Mouse (Mus musculus): ENCODE results near the gene Col4a1.

The Col4a1 gene

DNA sequence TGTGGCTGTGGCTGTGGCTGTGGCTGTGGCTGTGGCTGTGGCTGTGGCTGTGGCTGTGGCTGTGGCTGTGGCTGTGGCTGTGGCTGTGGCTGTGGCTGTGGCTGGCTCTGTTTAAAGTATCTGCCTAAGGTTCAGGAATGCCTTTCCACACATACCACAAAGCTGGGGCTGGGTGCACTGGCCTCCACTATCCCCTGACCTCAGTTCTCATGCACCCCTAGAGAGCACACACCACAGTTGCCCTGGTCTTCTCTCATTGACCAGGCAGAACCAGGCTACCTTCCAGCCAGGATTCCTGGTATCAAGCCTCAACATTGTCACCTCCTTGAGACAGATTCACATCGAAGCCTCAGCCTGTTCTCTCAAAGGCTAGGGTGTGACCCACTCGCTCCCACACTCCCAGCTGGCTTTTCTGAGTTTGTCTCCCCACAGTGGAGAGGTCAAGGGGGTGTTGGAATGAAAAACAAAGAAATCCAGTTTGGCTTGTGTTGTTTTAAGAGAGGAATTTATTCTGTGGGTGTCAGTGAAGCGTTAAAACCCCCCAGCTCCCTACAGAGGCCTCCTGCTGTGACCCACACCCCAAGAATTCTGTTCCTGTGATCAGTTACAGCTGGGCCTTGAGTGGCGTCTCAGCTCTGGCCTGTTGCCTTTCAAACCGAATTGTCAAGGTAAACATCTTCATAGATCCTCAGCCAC is 15.2 kb upstream of the Col4a1 start:
- DNase-seq (ENCODE audit: low spot score) = no peak

DNA sequence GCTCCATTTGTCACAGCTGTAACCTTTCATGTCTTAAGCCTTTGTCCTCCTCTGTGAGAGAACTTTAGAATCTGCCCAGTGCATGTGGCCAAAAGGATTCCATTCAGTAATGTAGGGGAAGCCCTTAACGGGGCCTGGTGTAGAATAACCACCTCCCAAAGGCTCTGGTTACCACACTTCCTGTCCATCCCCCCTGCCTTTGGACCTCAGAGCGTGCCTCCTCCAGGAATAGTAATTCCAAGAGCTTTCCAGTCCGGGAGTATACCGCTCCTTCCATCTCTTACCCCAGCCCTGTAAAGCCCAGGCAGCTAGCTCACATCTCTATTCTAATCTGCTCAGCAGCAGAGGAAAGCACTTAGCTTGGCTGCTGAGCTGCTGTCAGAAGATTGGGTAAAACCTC is 14.7 kb upstream of the Col4a1 start:
- DNase-seq (ENCODE audit: low spot score) = no peak

DNA sequence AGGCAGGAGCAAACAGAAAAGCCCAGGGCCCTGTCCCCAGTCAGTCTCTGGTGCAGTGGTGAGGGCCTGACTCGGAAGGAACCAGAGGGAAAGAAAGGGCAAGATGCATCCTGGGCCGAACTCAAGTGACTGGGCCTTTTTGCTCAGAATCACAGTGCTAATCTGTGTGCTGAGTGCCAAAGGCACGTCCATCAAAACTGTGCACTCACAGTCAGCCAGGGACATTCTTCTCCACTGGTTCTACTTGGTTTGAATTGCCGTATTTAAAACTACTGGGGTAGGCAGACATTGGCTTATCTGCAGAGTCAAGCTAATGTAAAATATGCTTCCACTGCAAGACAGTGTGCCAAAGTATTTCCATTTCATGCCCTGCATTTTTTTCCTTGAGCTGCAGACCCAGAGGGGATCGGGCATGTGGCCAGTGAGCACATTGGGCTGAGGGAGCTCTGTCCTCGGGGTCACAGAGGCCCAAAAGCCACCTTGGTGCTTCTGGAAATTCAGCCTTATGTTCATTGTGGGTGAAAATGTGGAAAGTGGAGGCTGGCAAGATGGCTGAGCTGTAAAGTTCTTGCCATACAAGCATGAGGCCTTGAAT is 12.3 kb upstream of the Col4a1 start:
- no peak for DNase-seq (ENCODE audit: low spot score)

DNA sequence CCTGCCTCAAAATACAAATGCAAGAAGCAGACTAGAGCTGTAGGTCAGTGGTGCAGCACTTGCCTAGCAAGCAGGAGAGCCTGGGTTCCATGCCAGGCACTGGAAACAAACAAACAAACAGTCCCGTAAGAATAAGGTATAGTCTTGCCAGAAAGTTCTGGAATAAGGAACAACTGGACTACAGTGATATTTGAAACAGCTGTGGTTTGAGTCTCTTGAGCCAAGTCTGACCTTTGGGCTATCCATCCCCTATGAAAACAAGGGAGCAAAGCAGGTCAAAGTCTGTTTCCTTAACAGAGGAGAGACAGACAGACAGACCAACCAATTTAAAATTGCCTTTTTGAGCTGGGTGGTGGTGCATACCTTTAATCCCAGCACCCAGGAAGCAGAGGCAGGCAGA is 11.1 kb upstream of the Col4a1 start:
- DNase-seq (ENCODE audit: low spot score) = no peak

DNA sequence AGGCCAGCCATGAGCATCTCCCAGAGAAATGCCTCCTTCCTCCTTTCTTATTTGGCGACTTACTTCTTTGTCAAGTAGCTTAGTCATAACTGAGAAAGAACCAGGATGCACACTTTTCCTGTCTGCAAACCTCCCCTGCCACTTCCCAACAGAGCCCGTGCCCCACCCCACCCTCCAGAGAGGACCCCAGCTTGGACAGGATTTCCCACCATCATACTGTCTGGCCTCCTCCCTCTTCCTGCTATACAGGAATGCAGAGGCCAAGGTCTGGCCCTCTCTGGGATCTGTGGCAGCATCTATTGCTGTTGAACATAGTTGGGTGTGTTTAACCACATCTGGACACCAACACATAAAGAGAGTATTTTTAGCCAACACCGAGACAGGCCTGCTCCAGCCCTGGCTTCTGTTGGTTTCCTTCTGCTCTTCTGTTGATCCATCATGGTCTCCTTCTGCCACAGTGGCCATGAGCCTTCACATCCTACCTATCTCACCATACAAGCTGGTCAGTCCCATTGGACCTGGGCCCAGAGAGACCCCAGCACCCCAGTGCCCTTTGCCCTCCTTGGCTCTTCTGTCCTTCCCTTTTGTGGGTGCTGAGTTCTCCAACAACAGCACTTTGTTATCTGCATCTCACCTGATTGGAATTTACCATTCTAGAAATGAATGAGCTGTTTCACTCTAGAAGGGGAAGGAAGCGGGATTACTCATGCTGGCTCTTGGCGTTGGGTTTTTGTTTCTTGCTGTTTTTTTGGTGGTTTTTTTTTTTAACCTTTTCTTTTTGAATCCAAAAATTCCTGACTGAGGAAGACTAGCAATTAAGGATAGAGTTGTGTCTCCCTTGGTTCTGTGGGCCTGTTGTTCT is 10.3 kb upstream of the Col4a1 start:
- DNase-seq (ENCODE audit: low spot score) = no peak

DNA sequence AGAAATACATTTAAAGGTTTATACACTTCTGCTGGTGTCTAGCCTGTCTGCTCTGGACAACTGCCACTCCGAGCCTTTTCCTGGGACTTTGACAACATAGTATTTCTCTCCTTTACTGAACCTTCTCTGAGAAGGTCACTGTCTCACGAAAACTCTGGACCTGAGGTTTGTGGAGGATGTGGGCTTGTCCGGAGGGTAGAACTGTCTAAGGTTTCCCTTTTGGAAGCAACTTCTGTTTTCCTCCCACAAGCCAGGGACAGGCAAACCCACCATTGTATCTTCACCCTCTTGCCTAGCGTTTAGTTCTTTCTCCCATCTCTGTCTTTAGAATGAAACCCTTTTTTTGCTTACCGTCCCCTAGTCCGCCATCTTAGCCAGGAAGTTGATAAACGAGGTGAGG is 9.2 kb upstream of the Col4a1 start:
- DNase-seq (ENCODE audit: low spot score) = no peak

DNA sequence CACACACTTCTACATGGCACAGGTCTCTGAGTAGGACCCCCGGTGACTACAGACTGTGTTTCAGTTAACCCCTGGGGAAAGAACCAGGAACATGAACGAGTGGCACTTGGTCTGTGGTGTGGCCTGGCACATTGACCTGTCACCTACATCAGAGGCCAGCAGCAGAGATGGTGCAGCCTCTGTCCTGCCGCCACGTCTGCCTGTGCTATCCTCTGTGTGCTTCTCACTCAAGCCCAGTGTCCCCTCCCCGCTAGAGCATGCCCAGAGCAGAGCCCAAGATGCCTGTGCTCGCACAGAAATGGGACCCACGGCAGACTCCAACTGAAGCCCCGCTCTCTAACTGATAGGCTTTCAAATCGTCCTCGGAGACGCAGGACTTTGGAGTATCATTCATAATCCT is 6.8 kb upstream of the Col4a1 start:
- DNase-seq (ENCODE audit: low spot score) = no peak

DNA sequence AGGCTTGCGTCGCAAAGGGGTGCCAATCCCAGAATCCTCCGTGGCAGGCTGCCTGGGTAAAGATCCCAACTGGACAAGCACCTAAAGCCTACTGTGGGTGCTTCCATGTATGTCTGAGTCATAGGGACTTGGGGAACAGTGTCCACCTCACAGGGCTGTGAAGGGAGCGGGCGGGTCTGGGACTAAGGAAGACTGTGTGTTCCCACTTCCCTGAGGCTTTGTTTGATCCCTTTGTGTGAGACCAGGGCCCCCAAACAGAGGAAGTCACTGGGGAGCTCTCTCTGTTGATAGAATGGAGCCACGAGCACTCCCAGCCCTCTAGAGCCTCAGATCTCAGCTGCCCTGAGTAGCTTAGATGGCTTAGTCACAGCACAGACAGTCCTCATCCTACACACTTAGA is 3.5 kb upstream of the Col4a1 start:
- DNase-seq (ENCODE audit: low spot score) = no peak

DNA sequence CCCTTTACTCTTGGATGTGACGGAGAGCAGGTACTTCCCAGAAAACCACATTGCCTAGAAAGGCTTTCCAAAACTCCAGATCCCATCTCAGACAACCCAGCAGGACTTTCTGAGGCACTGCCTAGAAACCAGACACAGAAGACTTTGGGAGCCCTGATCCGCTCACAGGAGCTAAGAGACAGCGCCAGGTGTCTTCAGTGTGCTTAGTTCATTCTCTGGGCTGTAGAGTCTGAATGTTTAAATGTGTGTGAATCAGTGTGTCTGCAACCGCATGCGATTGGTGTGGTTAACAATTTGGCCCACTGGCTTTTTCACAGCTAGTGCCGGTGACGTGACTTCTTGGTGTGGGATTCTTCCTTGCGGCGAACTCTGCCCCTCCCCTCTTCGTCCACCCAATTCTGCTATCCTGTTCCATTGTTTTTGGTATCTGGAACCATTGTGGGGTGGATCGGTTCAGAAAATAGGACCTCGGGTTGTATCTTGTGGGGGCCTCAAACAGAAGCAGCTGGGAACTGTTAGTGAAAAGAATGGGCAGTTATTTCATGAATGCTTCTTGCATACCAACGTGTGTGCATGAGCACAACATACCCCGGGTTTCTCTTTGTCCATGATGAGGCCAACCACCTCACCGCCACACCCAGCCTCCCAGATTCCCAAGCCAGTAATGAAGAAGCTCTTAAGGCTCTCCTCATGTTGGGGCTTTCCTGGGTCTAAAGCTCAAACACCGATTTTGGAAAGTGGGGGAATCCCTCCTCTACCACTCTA is 2.7 kb upstream of the Col4a1 start:
- DNase-seq (ENCODE audit: low spot score) = no peak

DNA sequence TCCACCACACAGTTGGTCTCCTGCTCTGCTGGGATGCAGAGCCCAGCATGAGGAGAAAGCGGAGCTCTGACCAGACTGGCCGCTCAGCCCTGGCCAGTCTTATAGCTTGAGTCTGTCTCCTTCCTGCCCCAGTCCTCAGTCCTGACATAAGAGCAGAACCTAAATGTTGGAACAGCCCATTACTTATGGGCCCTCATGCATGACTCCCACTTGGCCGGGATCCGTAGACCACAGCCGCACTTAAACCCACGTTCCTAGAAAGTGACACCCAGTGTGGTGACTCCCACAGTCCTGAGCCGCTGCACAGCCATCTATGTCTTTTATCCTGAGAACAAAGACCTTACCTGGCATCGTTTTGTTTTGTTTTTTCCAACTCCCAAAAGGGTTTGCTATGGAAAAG is 2.0 kb upstream of the Col4a1 start:
- no peak for DNase-seq (ENCODE audit: low spot score)

DNA sequence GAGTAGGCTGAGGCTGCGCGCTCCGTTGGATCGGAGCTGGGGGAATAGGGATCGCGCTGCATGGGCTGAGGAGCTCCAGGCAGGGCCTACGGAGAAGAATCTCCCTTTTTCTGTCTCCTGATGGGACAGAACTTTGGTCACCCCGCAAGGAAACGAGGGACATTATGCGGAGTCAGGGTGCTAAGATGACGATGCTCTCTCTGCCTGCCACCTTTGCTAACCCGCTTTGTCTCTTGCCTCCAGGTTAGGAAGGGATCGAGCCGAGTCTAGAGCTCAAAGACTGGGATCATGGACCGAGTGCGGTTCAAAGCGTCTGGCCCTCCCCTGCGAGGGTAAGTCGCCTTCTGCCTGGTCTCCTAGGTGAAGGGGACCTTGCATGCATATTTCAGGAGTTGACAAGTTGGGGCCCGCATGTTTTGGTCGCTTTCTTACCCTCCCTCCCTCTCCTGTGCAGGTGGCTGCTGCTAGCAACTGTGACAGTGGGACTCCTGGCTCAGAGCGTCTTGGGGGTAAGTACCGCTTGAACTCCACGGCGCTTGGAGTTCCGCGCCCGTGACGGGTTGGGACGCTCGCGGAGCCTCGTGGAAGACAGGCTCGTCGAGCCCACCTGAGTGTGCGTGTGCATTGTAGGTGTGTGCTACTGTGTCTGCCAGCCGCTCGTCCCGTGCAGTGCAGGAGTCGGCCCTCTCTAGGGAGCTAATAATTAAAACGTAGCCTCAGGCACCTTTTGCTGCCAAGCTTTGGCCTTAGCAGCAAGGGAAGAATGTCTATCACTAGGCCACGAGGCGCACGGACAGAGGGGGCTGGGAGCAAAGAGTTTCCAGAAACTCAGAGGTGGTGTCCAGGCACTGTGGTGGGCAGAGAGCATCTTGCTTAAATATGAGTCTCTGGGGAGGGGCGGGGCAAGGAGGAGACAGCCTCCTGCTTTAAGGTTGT is 818 bp upstream of the Col4a1 start:
- peak; percentile 40 for DNase-seq (ENCODE audit: low spot score)

DNA sequence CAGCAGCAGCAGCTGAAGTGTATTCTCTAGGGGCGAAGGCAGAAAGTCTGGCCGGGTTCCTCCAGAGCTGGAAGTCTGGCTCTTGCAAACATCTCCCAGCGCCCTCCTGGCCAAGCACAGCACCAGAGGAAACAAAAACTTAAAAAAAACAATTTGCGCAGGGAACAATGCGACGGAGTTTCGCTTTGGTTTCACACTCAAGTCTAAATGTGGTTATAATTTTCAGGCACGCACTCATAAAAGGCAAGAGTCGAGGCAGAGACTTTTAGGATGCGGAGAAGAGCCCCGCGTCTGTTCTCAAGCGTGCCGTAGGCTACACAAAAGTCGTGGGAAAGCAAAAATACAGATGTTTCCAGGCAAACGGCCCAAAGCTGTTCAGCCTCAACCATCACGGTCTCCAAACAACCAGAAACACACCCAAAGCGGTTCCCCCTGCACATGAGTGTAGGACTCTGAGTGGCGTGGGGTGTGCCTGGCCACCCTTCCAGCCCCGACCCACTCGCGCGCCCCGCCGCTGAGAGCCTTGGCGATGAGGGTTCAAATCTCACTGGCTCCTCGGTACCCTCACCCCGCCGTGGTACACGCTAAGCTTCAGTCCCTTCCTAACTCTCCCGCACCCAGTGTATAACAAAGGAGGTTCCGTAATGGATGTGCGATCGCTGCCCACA is 811 bp downstream of the Col4a1 start:
- DNase-seq (ENCODE audit: low spot score) = peak; percentile 48

DNA sequence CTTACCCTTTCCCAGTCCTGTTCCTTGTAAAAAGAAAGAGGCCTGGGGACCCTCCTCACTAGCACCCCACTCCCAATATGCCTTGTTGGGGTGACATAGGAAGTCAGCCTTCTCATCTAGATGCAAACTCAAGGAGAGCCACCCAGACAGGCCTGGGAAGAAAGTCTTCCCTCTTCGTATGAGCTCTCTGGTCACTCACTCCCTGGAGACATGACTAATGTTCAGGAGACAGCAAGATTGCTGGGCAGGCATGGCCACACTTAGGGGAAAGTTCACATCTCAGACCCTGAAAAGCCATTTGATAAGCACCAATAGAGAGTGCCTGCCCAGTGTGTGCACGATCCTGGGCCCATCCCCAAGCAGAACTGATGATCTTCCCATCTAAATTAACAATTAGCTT is 2.6 kb downstream of the Col4a1 start:
- DNase-seq (ENCODE audit: low spot score) = no peak

DNA sequence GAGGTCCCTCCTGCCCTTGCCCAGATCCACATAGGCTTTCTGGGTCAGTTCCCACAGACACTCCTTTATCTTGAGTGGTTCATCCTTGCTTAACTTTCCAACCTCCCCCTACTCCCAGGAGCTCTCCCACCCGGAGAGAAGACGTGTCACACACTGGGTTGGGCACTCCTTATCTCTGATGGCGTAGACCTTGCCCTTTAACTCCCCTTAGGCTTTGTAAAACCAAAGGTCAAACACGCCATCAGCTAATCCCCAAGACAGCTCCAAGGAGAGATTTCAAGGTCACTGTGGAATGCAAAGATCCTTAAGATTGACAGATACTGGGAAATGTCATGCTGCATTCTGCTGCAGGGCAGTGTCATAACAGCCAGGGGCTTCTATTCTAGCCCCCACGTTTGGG is 3.4 kb downstream of the Col4a1 start:
- no peak for DNase-seq (ENCODE audit: low spot score)

DNA sequence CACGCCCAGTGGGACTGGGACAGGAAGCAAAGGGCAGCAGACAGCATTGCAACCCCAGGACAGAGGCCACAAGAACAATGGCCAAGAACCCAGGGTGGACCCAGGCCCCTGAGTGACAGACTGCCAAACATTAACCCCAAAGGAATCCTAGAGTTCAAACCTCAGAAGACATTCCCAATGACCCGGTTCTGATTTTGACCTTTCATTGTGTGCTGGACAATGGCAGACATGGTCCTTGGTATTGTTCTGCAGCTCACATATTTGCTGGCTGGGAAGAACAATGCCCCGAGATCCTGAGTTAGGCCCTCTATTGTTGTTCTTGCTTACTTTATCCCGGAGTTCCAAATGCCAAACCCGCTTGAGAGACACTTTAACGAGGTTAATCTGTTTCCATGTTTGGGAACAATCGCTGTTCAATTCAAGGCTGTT is 4.0 kb downstream of the Col4a1 start:
- DNase-seq (ENCODE audit: low spot score) = peak; percentile 72

DNA sequence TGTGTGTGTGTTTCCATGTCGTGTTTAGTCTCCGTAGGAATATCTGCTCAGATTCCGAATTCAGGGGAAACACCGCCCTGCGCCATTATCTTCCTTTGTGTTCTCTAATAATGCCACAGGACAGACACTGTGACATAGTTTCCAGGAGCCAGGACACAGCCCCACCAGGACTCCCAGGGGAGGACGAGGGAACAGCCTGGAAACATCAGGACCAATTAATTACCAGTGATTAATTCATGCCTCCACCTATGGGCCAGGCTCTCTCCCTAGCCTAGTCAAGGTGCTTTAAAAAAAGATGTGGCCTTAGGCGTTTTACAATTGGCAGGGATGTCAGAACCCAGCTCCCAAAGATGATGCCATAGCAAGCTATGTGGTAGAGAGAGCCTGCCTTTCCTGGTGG is 5.2 kb downstream of the Col4a1 start:
- no peak for DNase-seq (ENCODE audit: low spot score)

DNA sequence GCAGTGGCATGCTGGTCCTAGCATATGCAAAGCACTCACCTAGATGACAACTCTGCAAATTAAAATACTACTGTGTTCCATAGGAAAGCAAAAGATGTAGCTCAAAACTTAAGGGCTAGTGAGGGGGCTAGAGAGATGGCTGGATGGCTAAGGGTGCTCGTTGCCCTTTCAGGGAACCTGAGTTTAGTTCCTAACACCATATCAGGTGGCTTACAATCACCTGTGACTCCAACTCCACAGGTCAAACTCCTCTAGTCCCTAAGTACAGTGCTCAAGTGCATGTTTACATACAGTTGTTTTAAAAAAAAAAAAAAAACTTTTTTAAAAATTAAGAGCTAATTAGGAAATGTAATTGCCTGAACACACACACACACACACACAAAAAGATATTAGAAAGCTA is 7.1 kb downstream of the Col4a1 start:
- DNase-seq (ENCODE audit: low spot score) = no peak

DNA sequence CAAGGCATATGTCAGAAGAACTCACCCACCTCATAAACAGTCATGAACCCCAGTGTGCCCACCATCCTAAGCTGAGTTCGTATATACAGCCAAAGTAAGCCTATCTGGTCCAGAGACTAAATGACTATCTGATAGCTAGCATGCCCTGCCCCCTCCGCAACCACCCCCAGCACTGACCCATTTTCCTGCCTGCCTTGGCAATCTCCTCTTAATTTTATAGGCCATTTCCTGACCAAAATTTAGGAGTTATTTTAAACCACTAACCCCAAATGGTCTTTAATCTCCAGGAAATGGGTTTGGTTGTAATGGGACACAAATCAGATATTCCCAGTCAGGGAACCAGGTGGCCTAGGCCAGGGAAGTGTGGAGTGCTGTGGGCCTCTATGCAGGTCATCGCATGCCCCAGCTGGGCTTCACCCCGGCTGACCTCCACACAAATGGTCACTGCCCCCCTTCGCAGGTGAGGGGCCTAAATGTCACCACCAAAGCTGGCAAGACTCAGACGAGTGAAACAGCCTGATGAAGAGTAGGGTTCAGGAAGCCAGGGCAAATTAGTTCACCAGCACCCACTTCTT is 8.5 kb downstream of the Col4a1 start:
- DNase-seq (ENCODE audit: low spot score) = no peak

DNA sequence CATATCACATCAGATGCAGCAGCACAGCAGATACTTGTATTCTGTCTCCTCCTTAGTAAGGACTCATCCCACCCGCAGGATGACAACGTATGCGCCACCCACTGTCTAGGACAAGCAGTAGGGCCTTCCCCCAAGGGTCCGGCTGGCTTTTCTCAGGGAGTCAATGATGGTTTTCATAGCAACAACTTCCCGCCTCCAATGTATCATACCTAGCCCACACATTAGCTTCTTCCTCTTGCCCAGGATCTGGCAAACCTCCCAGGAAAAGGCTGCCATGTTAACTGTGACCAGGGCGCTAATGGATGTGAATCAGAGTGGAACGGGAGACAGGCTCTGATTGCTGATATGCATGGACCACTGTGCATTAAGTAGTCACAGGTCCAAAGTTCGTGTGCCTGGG is 12.2 kb downstream of the Col4a1 start:
- no peak for DNase-seq (ENCODE audit: low spot score)

DNA sequence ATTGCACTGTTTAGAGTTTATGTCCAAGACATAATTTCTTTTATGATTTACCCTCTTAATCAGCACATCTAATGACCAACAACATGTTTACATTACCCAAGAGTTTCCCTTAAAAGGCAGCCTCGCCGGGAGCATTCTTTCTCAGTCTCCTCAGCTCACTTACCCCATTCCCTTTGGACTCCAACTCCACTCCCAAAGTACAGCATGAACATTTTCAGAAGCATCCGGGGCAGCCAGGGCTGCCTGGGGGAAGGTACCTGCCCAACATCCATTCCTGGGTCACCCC is 13.4 kb downstream of the Col4a1 start:
- DNase-seq (ENCODE audit: low spot score) = no peak
